Mouse (Mus musculus) spleen, adult 12 weeks (tissue): Measurements from ENCODE around the gene Bend3.
"Not testable (repeated sequence)": the region's sequence is repeated elsewhere in the genome, so short reads cannot be mapped to it uniquely, and the experiment has no call there.

Source experiments
- DNase-seq: peaks from one replicate; pipeline ENCODE4 v3.0.0; 2022; ENCODE audit warnings: low spot score

Bend3 gene

GRCm38 (mm10) chr10:43480227-43480849, 1.7 kb downstream of the Bend3 start:
- DNase-seq: no peak

- DNase-seq: no peak
These were observed 2.5 kb downstream of the Bend3 start for GRCm38 (mm10) chr10:43481179-43481578.

GRCm38 (mm10) chr10:43482021-43482420, 3.4 kb downstream of the Bend3 start:
- DNase-seq: no peak

- DNase-seq: no peak
These were observed 4.9 kb downstream of the Bend3 start for GRCm38 (mm10) chr10:43483426-43483995.

GRCm38 (mm10) chr10:43485751-43486268, 7.2 kb downstream of the Bend3 start:
- no peak for DNase-seq

GRCm38 (mm10) chr10:43487441-43488010, 8.9 kb downstream of the Bend3 start:
- DNase-seq: no peak

- DNase-seq: no peak
These were observed 9.6 kb downstream of the Bend3 start for GRCm38 (mm10) chr10:43488258-43488657.

- DNase-seq: no peak
These were observed 10.5 kb downstream of the Bend3 start for GRCm38 (mm10) chr10:43489139-43489538.

GRCm38 (mm10) chr10:43489550-43489949, 10.9 kb downstream of the Bend3 start:
- no peak for DNase-seq

GRCm38 (mm10) chr10:43490034-43490433, 11.4 kb downstream of the Bend3 start:
- no peak for DNase-seq

GRCm38 (mm10) chr10:43490846-43491245, 12.2 kb downstream of the Bend3 start:
- DNase-seq: no peak

- no peak for DNase-seq
These were observed 24.0 kb downstream of the Bend3 start for GRCm38 (mm10) chr10:43502599-43502998.

- no peak for DNase-seq
These were observed 25.7 kb downstream of the Bend3 start for GRCm38 (mm10) chr10:43504291-43504690.

GRCm38 (mm10) chr10:43507051-43507450, 28.4 kb downstream of the Bend3 start:
- DNase-seq: no peak

GRCm38 (mm10) chr10:43509228-43509627, 30.6 kb downstream of the Bend3 start:
- no peak for DNase-seq

GRCm38 (mm10) chr10:43512976-43513375, 34.3 kb downstream of the Bend3 start:
- DNase-seq: no peak

GRCm38 (mm10) chr10:43516992-43517660, 38.5 kb downstream of the Bend3 start:
- DNase-seq: no peak

GRCm38 (mm10) chr10:43517836-43518235, 39.2 kb downstream of the Bend3 start:
- no peak for DNase-seq

- DNase-seq: no peak
These were observed 39.7 kb downstream of the Bend3 start for GRCm38 (mm10) chr10:43518368-43518767.

GRCm38 (mm10) chr10:43519977-43520376, 41.3 kb downstream of the Bend3 start:
- no peak for DNase-seq

GRCm38 (mm10) chr10:43523931-43524330, 45.3 kb downstream of the Bend3 start, which contains the start of gene Gm9803:
Gene Gm9803 (plus strand): TSS chr10:43524084.
- not testable (repeated sequence) for DNase-seq
